Mouse (Mus musculus): ENCODE results near the gene Mest.

Mest gene

GRCm38 (mm10) chr6:30738464-30739006 lies 15.2 kb downstream of the Mest start:
- no peak for DNase-seq (ENCODE audit: low spot score)

DNA sequence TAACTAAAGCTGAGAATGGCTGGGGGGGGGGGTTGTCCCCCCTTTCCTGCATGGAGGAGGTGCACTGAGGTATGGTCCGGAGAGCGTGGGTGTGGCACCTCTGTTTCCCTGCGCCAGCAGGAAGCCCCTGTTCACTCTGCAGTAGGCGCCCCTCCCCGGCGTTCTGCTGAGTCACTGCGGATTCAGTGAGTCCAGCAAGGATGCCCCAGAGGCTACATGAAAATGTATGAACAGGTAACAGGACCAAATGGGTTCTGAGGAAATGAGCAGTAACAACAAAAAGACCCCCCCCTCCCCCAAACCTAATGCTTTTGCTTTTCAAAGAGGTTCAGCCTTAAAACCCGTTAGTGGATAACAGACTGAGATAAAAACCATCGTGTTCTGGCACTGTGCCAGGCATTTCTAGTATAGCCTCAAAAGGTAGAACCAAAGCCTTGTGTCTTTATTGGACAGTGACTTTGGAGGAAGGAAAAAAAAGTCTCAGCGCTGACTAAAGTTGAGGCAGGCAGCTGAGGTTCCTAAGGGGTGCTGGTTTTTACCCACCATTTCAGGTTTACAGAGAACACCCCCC lies 15.9 kb downstream of the Mest start:
- DNase-seq (ENCODE audit: low spot score): no peak

- no peak for DNase-seq (ENCODE audit: low spot score)
Observed at GRCm38 (mm10) chr6:30744846-30745245, 21.5 kb downstream of the Mest start.

GRCm38 (mm10) chr6:30745591-30745990 lies 22.2 kb downstream of the Mest start:
- no peak for DNase-seq (ENCODE audit: low spot score)

DNA sequence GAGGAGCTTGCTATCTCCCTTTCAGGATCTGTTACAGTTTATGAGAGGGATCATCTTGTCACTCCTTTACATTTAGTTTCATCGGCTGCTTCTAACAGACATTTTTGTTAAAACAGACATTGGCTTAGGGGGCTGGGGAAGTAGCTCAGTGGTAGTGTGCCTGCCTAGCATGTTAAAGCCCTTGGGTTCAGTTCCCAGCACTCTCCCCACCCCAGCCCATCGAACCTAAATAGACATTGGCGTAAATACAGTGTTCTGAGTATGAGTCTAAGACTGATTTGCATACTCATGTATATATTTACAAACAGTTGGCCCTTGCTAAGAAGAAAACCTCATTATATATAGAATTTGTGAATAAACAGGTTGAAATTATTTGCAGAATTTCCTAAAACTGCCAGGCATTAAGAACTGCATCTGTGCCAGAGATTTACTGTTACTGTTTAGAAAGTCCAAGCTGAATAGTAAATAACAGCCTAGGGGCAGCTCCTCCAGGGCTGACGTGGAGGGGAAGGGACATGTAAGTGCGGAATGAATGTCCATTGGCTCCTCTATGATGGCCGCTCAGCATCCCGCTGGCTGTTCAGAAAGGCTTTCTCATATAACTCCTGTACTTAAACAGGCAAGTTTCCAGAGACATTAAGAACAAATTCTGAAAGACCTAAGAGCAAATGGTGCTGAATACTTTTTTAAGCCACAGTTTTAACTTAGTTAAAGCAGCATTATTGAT lies 24.4 kb downstream of the Mest start:
- no peak for DNase-seq (ENCODE audit: low spot score)

- no peak for DNase-seq (ENCODE audit: low spot score)
Observed at GRCm38 (mm10) chr6:30748358-30748910, 25.1 kb downstream of the Mest start.

GRCm38 (mm10) chr6:30749042-30749689 lies 25.8 kb downstream of the Mest start:
- DNase-seq (ENCODE audit: low spot score): no peak

GRCm38 (mm10) chr6:30749892-30750291 lies 26.5 kb downstream of the Mest start:
- no peak for DNase-seq (ENCODE audit: low spot score)

DNA sequence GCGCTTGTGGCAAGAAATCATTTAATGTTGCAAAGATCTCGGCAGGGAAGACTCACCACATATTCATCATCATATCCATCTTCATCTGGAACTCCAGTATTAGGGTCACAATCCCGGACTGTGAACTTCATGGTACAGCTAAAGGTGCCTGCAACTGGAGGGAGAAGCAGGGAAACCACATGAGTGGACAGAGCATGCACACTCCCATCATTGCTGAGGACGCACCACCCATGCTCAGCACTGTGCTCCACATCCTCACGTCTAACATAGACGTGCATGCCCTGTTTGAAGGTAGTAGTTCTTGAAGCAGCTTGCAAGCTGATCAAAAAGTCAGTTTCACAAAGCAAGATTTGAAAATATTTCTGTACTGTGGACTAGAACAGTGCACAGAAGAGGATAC lies 27.1 kb downstream of the Mest start:
- DNase-seq (ENCODE audit: low spot score): no peak

- no peak for DNase-seq (ENCODE audit: low spot score)
Observed at GRCm38 (mm10) chr6:30751209-30751608, 27.9 kb downstream of the Mest start.

Measured in ovary, postnatal 14 days (tissue).